Mouse (Mus musculus) left cerebral cortex, adult 18-20 months (tissue): ENCODE data around the gene Afmid. TPM values are rescaled to one million over a fixed set of nuclear protein-coding genes. Genes with fewer than 3 reads are reported as not detected.
A peak's percentile ranks its signal among the peaks of the same experiment; 100 is the strongest.

Experiments
- DNase-seq, 2 experiments: peaks; one replicate each; pipeline ENCODE4 v3.0.0; 2021 to 2022; ENCODE audit warnings: low spot score in 2 of 2, mixed read lengths in 1 of 2
- total RNA-seq, 2 experiments: library from RNA; stranded (reverse); gene quantifications; 2 replicates each; pipeline ENCODE4 v1.2.3; 2021

Gene Afmid
- total RNA-seq, 2 experiments from 2014 or later, result 4.1 to 6.3 TPM

DNA sequence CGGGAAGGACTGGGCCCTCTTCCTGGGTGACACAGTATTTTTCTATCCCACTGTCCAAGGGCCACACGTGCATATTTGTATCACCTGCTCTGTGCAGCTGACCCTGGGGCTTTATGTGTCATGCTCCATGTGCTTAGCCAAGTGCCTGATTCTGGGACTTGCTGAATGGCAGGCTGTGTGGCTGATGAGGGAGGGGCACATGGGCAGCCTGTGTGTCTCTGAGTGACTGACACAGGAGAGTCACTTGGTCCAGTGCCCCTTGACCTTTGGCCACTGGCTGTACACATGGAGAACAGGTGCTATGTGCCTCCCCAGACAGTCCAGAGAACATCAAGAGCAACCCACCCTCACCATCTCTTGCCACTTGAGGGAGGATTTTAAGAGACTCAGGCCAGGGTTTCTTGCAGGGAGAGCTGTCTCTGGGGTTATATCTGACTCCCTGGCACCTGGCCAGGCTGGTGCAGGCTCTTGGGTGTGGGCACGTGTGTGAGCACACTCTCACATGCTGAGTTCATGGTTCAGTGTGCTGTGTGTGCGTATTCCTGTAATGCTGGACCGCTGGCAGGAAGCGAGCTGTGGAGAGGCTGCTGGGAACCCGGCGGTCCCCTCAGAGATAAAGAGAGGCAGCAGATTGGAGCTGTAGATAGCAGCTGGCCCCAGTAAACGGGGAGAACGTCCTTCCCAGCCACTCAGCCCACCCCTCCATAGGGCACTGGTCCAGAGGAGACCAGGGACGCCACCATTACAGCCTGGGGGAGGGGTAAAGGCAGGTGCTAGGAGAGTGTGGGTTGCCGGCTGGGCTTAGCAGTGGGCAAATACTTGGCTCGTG lies 52.4 kb downstream of the Afmid start:
- DNase-seq, result peak in 1 of 2 experiments; percentile 26

DNA sequence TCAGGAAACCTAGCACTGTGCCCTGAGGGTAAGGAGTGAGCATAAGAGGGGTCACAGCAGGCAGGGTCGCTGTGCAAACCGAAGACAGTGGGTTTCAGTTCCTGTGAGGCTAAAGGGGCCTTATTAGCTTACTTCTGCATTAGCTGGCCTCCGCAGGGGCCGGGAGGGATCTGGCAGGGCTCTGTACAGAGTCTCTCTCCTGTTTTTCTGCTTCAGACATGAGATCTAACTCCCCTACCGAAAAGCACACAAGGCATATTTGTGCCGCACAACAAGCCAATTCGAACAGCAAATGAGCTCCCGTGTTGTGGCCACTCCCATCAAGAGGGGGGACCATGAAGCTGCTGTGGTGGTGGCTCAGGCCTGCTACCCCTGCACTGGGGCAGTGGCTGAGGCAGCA lies 53.2 kb downstream of the Afmid start:
- no peak for DNase-seq

DNA sequence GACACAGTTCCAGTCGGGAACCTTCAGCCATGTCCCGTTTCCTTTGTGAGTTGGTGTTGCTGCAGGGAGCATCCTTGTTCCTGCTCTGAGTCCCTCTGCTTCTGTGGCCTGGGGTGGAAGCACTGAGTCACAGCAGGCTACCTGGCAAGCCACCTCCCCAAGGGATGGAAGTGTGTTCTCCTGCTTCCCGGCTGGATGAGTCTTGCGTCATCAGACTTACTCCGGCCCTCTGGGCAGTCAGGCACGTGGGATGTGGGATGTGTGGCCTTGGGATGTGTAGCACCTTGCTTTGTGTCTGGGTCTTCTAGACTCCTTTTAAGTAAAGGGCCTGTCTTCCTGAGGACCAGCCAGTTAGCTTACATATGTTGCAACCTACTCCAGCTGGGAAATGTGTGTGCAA lies 54.0 kb downstream of the Afmid start:
- DNase-seq, result no peak

DNA sequence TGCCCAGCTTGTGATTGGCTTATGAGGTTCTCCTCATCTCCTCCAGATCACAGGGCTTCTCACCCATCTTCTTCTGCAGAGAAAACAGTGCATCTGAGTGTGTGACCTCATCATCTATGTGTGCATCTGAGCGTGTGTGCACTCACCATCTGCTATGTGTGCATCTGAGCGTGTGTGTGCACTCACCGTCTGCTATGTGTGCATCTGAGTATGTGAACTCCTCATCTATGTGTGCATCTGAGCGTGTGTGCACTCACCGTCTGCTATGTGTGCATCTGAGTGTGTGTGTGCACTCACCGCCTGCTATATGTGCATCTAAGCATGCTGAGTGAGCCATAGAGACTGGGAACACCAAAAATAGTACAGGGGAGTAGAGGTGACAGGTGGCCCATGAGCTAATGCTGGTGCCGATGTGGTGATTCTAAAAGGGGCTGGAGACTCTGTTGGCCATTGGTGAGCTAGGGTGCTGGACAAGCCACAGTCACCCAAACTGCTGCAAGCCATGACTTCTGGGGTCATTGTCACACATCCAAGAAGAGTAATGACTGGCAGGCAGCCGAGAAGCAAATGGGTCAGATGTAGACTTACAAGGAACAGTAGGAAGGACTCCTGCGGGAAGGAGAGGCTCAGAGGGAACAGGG lies 54.7 kb downstream of the Afmid start:
- DNase-seq, result no peak

DNA sequence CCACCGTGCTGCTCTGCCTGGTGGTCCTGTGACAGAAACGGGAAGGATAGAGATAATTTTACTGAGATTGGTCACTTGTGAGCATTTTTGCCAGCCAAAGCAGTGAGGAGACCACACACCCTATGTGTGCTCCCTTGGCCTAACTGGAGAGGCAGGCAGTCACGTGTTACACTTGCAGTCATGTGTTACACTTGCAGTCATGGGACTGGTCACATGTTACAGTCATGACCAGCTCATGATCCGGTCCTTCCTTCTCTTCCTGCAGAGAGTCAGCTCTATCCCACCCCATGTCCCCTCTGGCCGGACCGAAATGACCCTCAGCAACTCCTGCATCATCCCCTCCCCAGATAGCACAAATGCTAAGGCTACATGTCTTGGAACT lies 55.2 kb downstream of the Afmid start:
- DNase-seq, result no peak

DNA sequence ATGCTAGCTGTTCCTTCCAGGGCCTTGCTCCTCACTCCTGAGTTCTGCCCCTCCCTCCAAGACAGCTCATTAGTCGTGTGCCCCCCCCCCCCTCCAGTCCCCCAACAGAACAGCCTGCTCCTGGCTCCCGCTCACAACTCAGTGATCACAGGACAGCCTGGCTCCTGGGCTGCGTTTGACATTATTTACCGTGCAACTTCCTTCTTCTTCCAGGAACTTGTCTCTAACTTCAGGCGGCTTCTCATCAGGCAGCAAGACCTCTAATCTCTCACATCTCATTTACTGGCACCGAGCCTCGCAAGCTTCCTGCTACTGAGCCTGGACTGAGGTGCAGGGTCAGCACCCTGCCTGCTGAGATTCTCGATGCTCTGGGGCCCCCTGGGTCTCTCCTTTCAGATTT lies 56.1 kb downstream of the Afmid start:
- DNase-seq, result no peak

DNA sequence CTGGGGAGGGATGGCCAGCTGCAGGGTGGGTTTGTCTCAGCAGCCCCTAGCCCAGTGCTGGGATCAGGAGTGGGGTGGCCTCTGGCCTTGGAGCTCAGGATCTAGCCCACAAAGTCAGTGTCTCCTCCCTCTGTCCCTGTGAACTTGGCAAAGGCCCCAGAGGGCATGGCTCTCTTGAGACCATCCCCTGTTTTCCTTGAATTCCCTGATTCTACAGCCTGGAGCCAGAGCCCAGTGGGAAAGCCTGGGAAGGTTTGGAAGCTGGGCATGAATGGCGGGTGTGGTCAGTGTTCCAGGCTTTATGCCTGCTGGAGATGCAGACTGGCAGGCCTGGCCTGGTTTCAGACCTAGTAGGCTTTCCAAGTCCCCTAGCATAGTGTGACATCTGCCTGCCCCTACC lies 56.5 kb downstream of the Afmid start:
- no peak for DNase-seq

DNA sequence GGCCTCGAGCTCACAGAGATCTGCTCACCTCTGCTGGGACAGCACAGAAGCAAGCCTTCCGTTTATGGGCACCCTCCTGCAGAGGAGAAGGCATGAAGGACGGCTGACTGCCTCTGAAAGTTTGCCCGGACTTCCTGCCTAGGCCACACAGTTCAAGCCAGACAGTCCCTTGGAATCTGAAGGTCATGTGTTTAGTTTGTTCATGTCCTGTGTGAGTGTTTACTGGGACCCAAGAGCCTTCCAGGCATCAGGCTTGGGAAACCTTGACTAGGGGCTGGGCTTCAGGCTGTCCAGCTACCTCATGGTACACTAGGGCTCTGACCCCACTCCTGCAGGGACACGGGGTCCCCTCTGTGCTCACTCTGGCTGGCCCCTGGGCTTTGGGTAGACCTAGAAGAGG lies 60.3 kb downstream of the Afmid start:
- no peak for DNase-seq

DNA sequence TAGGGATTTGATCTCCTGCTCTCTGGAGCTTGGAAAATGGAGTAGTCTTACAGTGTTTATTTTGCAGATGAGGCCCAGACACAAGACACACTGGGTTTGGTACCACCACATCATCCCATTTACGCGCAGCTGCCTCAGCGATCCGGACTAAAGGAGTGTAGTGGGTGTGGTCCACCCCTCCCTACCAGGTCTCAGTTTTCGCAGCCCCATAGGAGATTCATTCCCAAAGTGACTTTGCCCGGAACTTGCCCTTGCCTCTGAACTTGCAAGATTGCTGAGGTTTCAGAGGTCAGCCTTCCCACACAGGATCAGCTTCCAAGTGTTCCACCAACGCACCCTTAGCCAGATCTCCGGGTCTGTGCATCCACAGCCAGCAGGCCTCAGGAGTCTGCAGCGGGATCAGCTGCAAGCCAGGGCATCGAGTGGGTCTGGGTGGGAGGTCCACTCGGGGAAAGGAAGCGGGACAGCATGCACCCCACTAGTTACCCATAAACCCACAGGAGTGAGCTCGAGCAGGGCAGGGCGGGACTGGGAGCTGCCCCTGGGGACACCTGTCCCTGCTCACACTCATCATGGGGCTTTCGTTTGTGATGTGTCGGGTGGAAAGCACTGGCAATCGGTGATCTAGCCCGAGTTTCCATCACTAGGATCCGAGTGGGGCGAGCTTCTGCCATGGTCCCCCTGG lies 62.6 kb downstream of the Afmid start:
- no peak for DNase-seq

DNA sequence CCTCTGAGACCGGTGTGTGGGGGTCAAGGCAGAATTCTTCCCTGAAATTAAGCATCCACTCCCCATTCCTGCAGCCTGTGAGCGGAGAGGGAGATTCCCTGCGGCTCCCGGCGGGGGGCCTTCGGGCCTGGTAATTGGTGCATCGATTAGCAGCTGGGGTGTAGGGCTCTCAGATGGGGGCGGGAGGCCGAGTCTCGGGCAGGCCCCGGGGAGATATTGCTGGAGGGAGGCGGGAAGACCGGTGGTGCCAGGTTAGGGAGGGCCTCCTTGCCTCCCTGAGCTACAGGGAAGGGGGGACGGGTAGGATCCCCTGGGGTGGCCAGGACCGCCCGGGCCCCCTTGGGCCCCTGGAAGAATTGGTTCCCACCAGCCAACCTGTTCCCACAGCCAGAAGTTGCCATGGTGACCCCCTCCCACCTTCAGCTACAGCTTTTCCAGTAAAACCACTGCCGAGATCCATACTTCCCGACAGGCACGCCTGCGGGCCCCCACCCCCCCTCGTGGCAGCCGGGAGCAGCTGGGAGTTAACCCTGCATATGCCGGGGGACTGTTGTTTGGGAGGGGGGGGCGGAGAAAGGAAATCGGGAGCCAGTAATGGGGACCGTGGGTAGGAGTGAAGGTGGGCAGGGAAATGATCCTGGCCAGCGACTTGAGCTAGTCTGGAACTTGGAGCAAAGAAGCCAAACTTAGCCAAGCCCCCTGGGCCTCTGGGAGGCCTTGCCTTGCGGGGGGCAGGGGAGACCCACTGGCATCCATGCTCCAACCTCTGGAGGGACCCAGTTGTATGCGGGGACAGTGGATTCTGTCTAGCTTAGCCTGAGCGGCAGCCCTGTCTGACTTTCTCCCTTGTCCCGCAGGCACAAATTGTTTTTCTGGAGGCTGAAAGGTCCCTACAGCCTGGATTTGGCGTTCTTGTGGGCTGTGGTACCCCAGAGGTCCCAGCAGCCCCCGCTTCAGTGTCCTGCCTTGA lies 63.4 kb downstream of the Afmid start:
- no peak for DNase-seq

Other genes with a start within 250 kb of the Afmid start
- gene Tnrc6c, start 171.6 kb upstream of the Afmid start, total RNA-seq, result 10 to 100 TPM; 53.3 to 54.9 TPM
- 1 to 10 TPM in 1 of 2 experiments, under 1 TPM in 1; 0.40 to 1.1 TPM for gene Tmc8, start 43.8 kb upstream of the Afmid start, total RNA-seq
- 1 to 10 TPM; 7.0 to 7.3 TPM for gene Tmc6, start 43.7 kb upstream of the Afmid start, total RNA-seq
- gene 6030468B19Rik, start 28.3 kb upstream of the Afmid start, total RNA-seq, result not detected
- gene Gm20708, start 16.3 kb upstream of the Afmid start, total RNA-seq, result 1 to 10 TPM in 1 of 2 experiments, under 1 TPM in 1; 0.86 to 2.6 TPM
- gene Syngr2, start 16.3 kb upstream of the Afmid start, total RNA-seq, result 10 to 100 TPM in 1 of 2 experiments, 1 to 10 TPM in 1; 9.3 to 15.8 TPM
- gene Tk1, start 168 bp downstream of the Afmid start, total RNA-seq, result under 1 TPM; 0.84 to 0.98 TPM
- under 1 TPM; 0.65 to 0.87 TPM for gene Birc5, start 23.3 kb downstream of the Afmid start, total RNA-seq
- gene Tmem235, start 34.8 kb downstream of the Afmid start, total RNA-seq, result not detected
- 1 to 10 TPM; 2.8 to 5.0 TPM for gene Tha1, start 47.6 kb downstream of the Afmid start, total RNA-seq
- gene Socs3, start 144.1 kb downstream of the Afmid start, total RNA-seq, result 1 to 10 TPM; 4.5 to 4.9 TPM
- 10 to 100 TPM; 87.1 to 89.0 TPM for gene Pgs1, start 160.4 kb downstream of the Afmid start, total RNA-seq